Mouse (Mus musculus): Measurements from ENCODE around the gene Vamp8. TPM values are rescaled to one million over a fixed set of nuclear protein-coding genes. Genes with fewer than 3 reads are reported as not detected.
A peak's percentile ranks its signal among the peaks of the same experiment; 100 is the strongest.

Gene Vamp8
- polyA plus RNA-seq, 1 experiment from 2014 or later = 137 TPM

- 0 out of 2 replicates have a peak, but pooled peaks cover 2% of the 10 kb centered on the region for H3K36me3 ChIP-seq (ENCODE audit: control insufficient read depth, insufficient read depth, low read length)
- ATAC-seq (replicated peaks; ENCODE audit: insufficient number of reproducible peaks, low FRiP score, low TSS enrichment) = peak; percentile 83
- no peaks in the 10 kb centered on the region for H3K27me3 ChIP-seq (ENCODE audit: control insufficient read depth, insufficient read depth, low read length)
- WGBS (ENCODE audit: insufficient replicate concordance) = 9% methylated on average over 12 of the region's 12 CpGs
- peak overlapping the region; percentile 93 for H3K9ac ChIP-seq (ENCODE audit: low read depth, low read length)
- no peaks in the 10 kb centered on the region for H3K9me3 ChIP-seq (replicated peaks; ENCODE audit: control insufficient read depth, low read length)
- H3K4me1 ChIP-seq (ENCODE audit: control insufficient read depth, insufficient read depth, low read length) = peaks cover 19% of the 10 kb centered on the region
- peak overlapping the region; percentile 97 for H3K27ac ChIP-seq (ENCODE audit: low read depth, low read length)
- peak overlapping the region; percentile 60 for H3K4me3 ChIP-seq (ENCODE audit: low read depth, low read length)
- H3K4me2 ChIP-seq = peak overlapping the region; percentile 82
Measured at GRCm38 (mm10) chr6:72390795-72391521, 455 bp upstream of the Vamp8 start.

- Histone ChIP-seq H3K27me3 (ENCODE audit: control insufficient read depth, insufficient read depth, low read length) (no peaks in the 10 kb centered on the region), H3K9ac (ENCODE audit: low read depth, low read length) (peak overlapping the region; percentile 93), H3K4me1 (ENCODE audit: control insufficient read depth, insufficient read depth, low read length) (peaks cover 19% of the 10 kb centered on the region), H3K36me3 (ENCODE audit: control insufficient read depth, insufficient read depth, low read length) (peaks cover 9% of the 10 kb centered on the region), H3K4me2 (peak overlapping the region; percentile 82), H3K27ac (ENCODE audit: low read depth, low read length) (peak overlapping the region; percentile 97), H3K9me3 (replicated peaks; ENCODE audit: control insufficient read depth, low read length) (no peaks in the 10 kb centered on the region), H3K4me3 (ENCODE audit: low read depth, low read length) (peak overlapping the region; percentile 60)
- WGBS (ENCODE audit: insufficient replicate concordance) = 12% methylated on average over 13 of the region's 13 CpGs
- peak; percentile 67; the same call in 1 of the 2 replicates for ATAC-seq (replicated peaks; ENCODE audit: insufficient number of reproducible peaks, low FRiP score, low TSS enrichment)
Measured at GRCm38 (mm10) chr6:72389471-72389940, 997 bp downstream of the Vamp8 start.

- H3K9ac ChIP-seq (ENCODE audit: low read depth, low read length) = peak overlapping the region; percentile 93
- WGBS (ENCODE audit: insufficient replicate concordance) = 76% methylated on average over 6 of the region's 6 CpGs
- peaks cover 10% of the 10 kb centered on the region for H3K36me3 ChIP-seq (ENCODE audit: control insufficient read depth, insufficient read depth, low read length)
- H3K27me3 ChIP-seq (ENCODE audit: control insufficient read depth, insufficient read depth, low read length) = no peaks in the 10 kb centered on the region
- peaks cover 19% of the 10 kb centered on the region for H3K4me1 ChIP-seq (ENCODE audit: control insufficient read depth, insufficient read depth, low read length)
- H3K4me2 ChIP-seq = peak overlapping the region; percentile 82
- H3K27ac ChIP-seq (ENCODE audit: low read depth, low read length) = peak overlapping the region; percentile 97
- H3K4me3 ChIP-seq (ENCODE audit: low read depth, low read length) = peak overlapping the region; percentile 60
- ATAC-seq (replicated peaks; ENCODE audit: insufficient number of reproducible peaks, low FRiP score, low TSS enrichment) = no peak
- H3K9me3 ChIP-seq (replicated peaks; ENCODE audit: control insufficient read depth, low read length) = no peaks in the 10 kb centered on the region
Measured at GRCm38 (mm10) chr6:72388791-72389329, 1.6 kb downstream of the Vamp8 start.

GRCm38 (mm10) chr6:72388266-72388665 lies 2.2 kb downstream of the Vamp8 start:
- Histone ChIP-seq H3K4me1 (ENCODE audit: control insufficient read depth, insufficient read depth, low read length) (peaks cover 18% of the 10 kb centered on the region), H3K4me3 (ENCODE audit: low read depth, low read length) (no peak overlapping the region)

GRCm38 (mm10) chr6:72387816-72388215 lies 2.7 kb downstream of the Vamp8 start:
- Histone ChIP-seq H3K4me2 (peak overlapping the region; percentile 82; the same call in 1 of the 2 replicates), H3K27ac (ENCODE audit: low read depth, low read length) (no peak overlapping the region), H3K27me3 (ENCODE audit: control insufficient read depth, insufficient read depth, low read length) (no peaks in the 10 kb centered on the region), H3K4me1 (ENCODE audit: control insufficient read depth, insufficient read depth, low read length) (peaks cover 16% of the 10 kb centered on the region), H3K9ac (ENCODE audit: low read depth, low read length) (no peak overlapping the region), H3K36me3 (ENCODE audit: control insufficient read depth, insufficient read depth, low read length) (peaks cover 10% of the 10 kb centered on the region), H3K9me3 (replicated peaks; ENCODE audit: control insufficient read depth, low read length) (no peaks in the 10 kb centered on the region), H3K4me3 (ENCODE audit: low read depth, low read length) (no peak overlapping the region)
- WGBS (ENCODE audit: insufficient replicate concordance) = 77% methylated on average over 3 of the region's 3 CpGs
- no peak for ATAC-seq (replicated peaks; ENCODE audit: insufficient number of reproducible peaks, low FRiP score, low TSS enrichment)

More at GRCm38 (mm10) chr6:72388266-72388665, 2.2 kb downstream of the Vamp8 start:
- Histone ChIP-seq H3K9ac (ENCODE audit: low read depth, low read length) (no peak overlapping the region; the same call in 1 of the 2 replicates), H3K27me3 (ENCODE audit: control insufficient read depth, insufficient read depth, low read length) (no peaks in the 10 kb centered on the region), H3K36me3 (ENCODE audit: control insufficient read depth, insufficient read depth, low read length) (peaks cover 10% of the 10 kb centered on the region), H3K9me3 (replicated peaks; ENCODE audit: control insufficient read depth, low read length) (no peaks in the 10 kb centered on the region), H3K27ac (ENCODE audit: low read depth, low read length) (0 out of 2 replicates have a peak overlapping the region, but pooled peaks have one; percentile 35), H3K4me2 (peak overlapping the region; percentile 82)
- ATAC-seq (replicated peaks; ENCODE audit: insufficient number of reproducible peaks, low FRiP score, low TSS enrichment) = no peak
- WGBS (ENCODE audit: insufficient replicate concordance) = 71% methylated on average over 10 of the region's 10 CpGs

GRCm38 (mm10) chr6:72386561-72386960 lies 3.9 kb downstream of the Vamp8 start:
- Histone ChIP-seq H3K4me1 (ENCODE audit: control insufficient read depth, insufficient read depth, low read length) (peaks cover 16% of the 10 kb centered on the region), H3K9ac (ENCODE audit: low read depth, low read length) (no peak overlapping the region), H3K4me2 (no peak overlapping the region), H3K36me3 (ENCODE audit: control insufficient read depth, insufficient read depth, low read length) (peaks cover 10% of the 10 kb centered on the region), H3K27me3 (ENCODE audit: control insufficient read depth, insufficient read depth, low read length) (no peaks in the 10 kb centered on the region), H3K4me3 (ENCODE audit: low read depth, low read length) (no peak overlapping the region), H3K27ac (ENCODE audit: low read depth, low read length) (no peak overlapping the region), H3K9me3 (replicated peaks; ENCODE audit: control insufficient read depth, low read length) (no peaks in the 10 kb centered on the region)
- WGBS (ENCODE audit: insufficient replicate concordance) = 96% methylated on average over 2 of the region's 2 CpGs
- ATAC-seq (replicated peaks; ENCODE audit: insufficient number of reproducible peaks, low FRiP score, low TSS enrichment) = no peak

GRCm38 (mm10) chr6:72385258-72385657 lies 5.2 kb downstream of the Vamp8 start:
- no peak overlapping the region for H3K9ac ChIP-seq (ENCODE audit: low read depth, low read length)
- no peaks in the 10 kb centered on the region for H3K9me3 ChIP-seq (replicated peaks; ENCODE audit: control insufficient read depth, low read length)
- H3K4me2 ChIP-seq = no peak overlapping the region
- H3K27ac ChIP-seq (ENCODE audit: low read depth, low read length) = no peak overlapping the region
- H3K27me3 ChIP-seq (ENCODE audit: control insufficient read depth, insufficient read depth, low read length) = no peaks in the 10 kb centered on the region
- peaks cover 10% of the 10 kb centered on the region for H3K36me3 ChIP-seq (ENCODE audit: control insufficient read depth, insufficient read depth, low read length)
- H3K4me3 ChIP-seq (ENCODE audit: low read depth, low read length) = no peak overlapping the region
- 61% methylated on average over 4 of the region's 4 CpGs for WGBS (ENCODE audit: insufficient replicate concordance)
- ATAC-seq (replicated peaks; ENCODE audit: insufficient number of reproducible peaks, low FRiP score, low TSS enrichment) = no peak
- peaks cover 16% of the 10 kb centered on the region for H3K4me1 ChIP-seq (ENCODE audit: control insufficient read depth, insufficient read depth, low read length)

GRCm38 (mm10) chr6:72383952-72384351 lies 6.6 kb downstream of the Vamp8 start:
- peaks cover 10% of the 10 kb centered on the region for H3K36me3 ChIP-seq (ENCODE audit: control insufficient read depth, insufficient read depth, low read length)
- no peak overlapping the region for H3K27ac ChIP-seq (ENCODE audit: low read depth, low read length)
- H3K9ac ChIP-seq (ENCODE audit: low read depth, low read length) = no peak overlapping the region
- H3K4me2 ChIP-seq = no peak overlapping the region
- 84% methylated on average over 7 of the region's 7 CpGs for WGBS (ENCODE audit: insufficient replicate concordance)
- no peaks in the 10 kb centered on the region for H3K9me3 ChIP-seq (replicated peaks; ENCODE audit: control insufficient read depth, low read length)
- no peak overlapping the region for H3K4me3 ChIP-seq (ENCODE audit: low read depth, low read length)
- 0 out of 2 replicates have a peak, but pooled peaks have one; percentile 27 for ATAC-seq (replicated peaks; ENCODE audit: insufficient number of reproducible peaks, low FRiP score, low TSS enrichment)
- H3K4me1 ChIP-seq (ENCODE audit: control insufficient read depth, insufficient read depth, low read length) = peaks cover 9% of the 10 kb centered on the region; the same call in 1 of the 2 replicates
- H3K27me3 ChIP-seq (ENCODE audit: control insufficient read depth, insufficient read depth, low read length) = no peaks in the 10 kb centered on the region

Measured in heart, embryonic 11.5 days (tissue).